Mouse (Mus musculus) hindbrain, embryonic 13.5 days (tissue): ENCODE data around the gene Mospd2. TPM values are rescaled to one million over a fixed set of nuclear protein-coding genes. Genes with fewer than 3 reads are reported as not detected.
A peak's percentile ranks its signal among the peaks of the same experiment; 100 is the strongest.

ENCODE experiments used
- ATAC-seq: fragments of 200-750 bp; cut with Nextera tagmentation; 2 replicates; pipeline ENCODE4 v1.8.0; 2017; ENCODE audit warnings: moderate TSS enrichment; ENCODE audit not compliant: low FRiP score
- H3K27ac ChIP-seq: fragments of 300-500 bp; sonication (generic); 2 replicates; pipeline ENCODE4 v1.5.1; 2015; ENCODE audit warnings: inconsistent platforms, mild to moderate bottlenecking, moderate library complexity
- H3K27me3 ChIP-seq: fragments of 300-500 bp; sonication (generic); 2 replicates; pipeline ENCODE4 v1.6.1; 2015; ENCODE audit warnings: mild to moderate bottlenecking, inconsistent platforms
- H3K36me3 ChIP-seq: fragments of 300-500 bp; sonication (generic); 2 replicates; pipeline ENCODE4 v1.6.1; 2015; ENCODE audit warnings: mild to moderate bottlenecking, inconsistent platforms
- H3K4me1 ChIP-seq: fragments of 300-500 bp; sonication (generic); replicated peaks from 2 replicates; pipeline ENCODE4 v1.6.1; 2015; ENCODE audit warnings: inconsistent platforms
- H3K4me2 ChIP-seq: fragments of 300-500 bp; sonication (generic); 2 replicates; pipeline ENCODE4 v1.6.1; 2015; ENCODE audit warnings: inconsistent platforms, mild to moderate bottlenecking, moderate library complexity
- H3K4me3 ChIP-seq: fragments of 300-500 bp; sonication (generic); 2 replicates; pipeline ENCODE4 v1.5.1; 2015; ENCODE audit warnings: mild to moderate bottlenecking, inconsistent platforms
- H3K9ac ChIP-seq: fragments of 300-500 bp; sonication (generic); 2 replicates; pipeline ENCODE4 v1.6.1; 2015; ENCODE audit warnings: mild to moderate bottlenecking, inconsistent platforms
- H3K9me3 ChIP-seq: fragments of 300-500 bp; sonication (generic); 2 replicates; pipeline ENCODE4 v1.6.1; 2016; ENCODE audit warnings: inconsistent platforms
- WGBS: fragments of 180-500 bp; shearing (Covaris S2); methylation state at CpG from one replicate; pipeline ENCODE4 v1.1.7; 2015; 5-methylcytosine and 5-hydroxymethylcytosine counted together
- polyA plus RNA-seq: library from polyadenylated mRNA; unstranded; fragments of >200 nt; fragmentation: Nextera tagmentation; extraction: Ambion mirVana; gene quantifications from 2 replicates; pipeline ENCODE4 v1.2.1, GENCODE M21; 2015

The Mospd2 gene
- polyA plus RNA-seq = 14.4 and 16.7 TPM in 2 replicates

DNA sequence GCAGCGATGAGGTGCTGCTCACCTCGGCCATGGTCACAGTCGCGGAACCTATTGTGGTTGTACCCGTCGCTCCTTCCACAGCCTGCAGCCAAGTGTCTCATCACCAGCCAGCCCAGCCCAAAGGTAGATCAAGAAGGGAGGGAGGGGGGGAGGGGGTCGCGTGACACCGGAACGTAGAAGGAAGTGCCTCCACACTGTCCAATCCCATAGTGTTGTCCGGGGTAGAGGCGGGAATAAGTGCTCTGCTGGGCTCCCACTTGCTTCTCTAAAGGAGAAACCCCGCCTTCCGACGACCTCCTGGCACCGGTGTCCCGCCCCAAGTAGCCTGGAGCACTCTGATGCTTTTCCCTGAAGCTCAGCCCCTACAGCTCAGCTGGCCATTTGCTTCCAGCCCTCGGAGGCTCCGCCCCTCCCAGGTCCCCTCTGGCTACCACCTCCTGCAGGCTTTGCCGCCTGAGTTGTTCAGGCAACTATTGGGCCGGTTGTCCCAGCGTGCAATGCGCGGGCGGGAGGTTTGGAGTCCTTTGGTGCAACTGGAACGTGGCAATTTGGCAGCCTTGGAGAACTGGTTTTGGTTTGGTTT, at the start of gene Mospd2, which contains the start of gene Fancb:
Gene Mospd2 (minus strand): TSS at position 183 of the 583 bp plus-strand sequence.
Gene Fancb (plus strand): TSS at position 400 of the 583 bp plus-strand sequence.
- no peaks in the 10 kb centered on the region for H3K36me3 ChIP-seq
- H3K4me1 ChIP-seq = peaks cover 17% of the 10 kb centered on the region
- peak within 1 kb of the TSS; percentile 68 for H3K9ac ChIP-seq
- no peaks in the 10 kb centered on the region for H3K27me3 ChIP-seq
- peak within 1 kb of the TSS; percentile 55 for H3K4me3 ChIP-seq
- H3K4me2 ChIP-seq = peak within 1 kb of the TSS; percentile 57
- no peaks in the 10 kb centered on the region for H3K9me3 ChIP-seq
- H3K27ac ChIP-seq = peak within 1 kb of the TSS; percentile 74
- peak; percentile 100 for ATAC-seq
- 15% methylated on average over 26 of the region's 26 CpGs for WGBS

DNA sequence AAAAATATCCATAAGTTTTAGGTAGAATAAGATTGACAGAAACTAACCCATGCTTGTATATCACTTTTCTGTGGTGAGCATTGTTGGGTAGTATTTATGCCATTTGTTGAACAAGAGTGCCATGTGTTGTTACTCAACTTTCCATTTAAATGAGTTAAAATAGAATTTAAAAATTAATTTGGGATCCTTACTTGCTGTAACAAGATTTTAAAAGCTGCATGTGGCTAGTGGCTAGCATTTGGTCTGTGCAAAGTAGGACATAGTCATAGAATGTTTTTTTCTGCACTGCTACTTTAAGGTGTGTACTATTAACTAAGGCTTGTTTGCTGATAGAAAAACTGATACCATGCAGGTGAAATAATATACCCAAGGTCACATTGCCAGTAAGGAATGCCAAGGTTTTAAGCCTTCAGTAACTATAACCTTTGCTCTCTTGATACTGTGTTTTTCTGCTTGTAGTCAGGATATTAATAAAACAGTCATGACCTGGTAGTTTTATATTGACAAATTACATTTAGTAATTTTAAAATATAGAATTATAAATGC, 24.7 kb upstream of the Mospd2 start, which contains the start of gene Gm17604:
Gene Gm17604 (minus strand): TSS at position 51 of the 546 bp plus-strand sequence.
- H3K36me3 ChIP-seq = no peaks in the 10 kb centered on the region
- H3K9ac ChIP-seq = no peak within 1 kb of the TSS
- no peaks in the 10 kb centered on the region for H3K9me3 ChIP-seq
- no peak for ATAC-seq
- H3K27ac ChIP-seq = no peak within 1 kb of the TSS
- H3K27me3 ChIP-seq = 0 out of 2 replicates have a peak, but pooled peaks cover 3% of the 10 kb centered on the region
- H3K4me1 ChIP-seq = no peaks in the 10 kb centered on the region
- no peak within 1 kb of the TSS for H3K4me2 ChIP-seq
- H3K4me3 ChIP-seq = no peak within 1 kb of the TSS

DNA sequence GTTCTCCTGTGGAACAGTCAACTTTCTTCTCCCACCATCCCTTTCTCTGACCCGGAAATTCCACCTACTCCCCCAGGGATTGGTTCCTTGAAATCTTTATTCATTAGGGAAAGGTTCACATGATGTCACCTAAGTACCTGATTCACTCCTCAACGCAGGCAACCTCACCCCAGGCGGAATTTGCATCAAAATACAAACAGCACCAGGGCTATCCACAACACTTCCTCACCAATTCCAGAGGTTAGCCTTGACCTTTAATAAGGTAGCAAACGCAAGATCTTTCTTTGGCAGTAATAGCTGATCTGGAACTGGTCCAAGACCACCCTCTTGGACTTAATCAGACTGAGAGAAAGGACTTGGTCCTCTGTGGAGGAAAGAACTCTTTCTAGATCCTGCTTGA, 23.0 kb upstream of the Mospd2 start:
- no peak for ATAC-seq
- H3K4me2 ChIP-seq = no peak overlapping the region
- no peaks in the 10 kb centered on the region for H3K9me3 ChIP-seq
- no peak overlapping the region for H3K9ac ChIP-seq
- no peaks in the 10 kb centered on the region for H3K36me3 ChIP-seq
- H3K4me3 ChIP-seq = no peak overlapping the region
- no peak overlapping the region for H3K27ac ChIP-seq
- 0 out of 2 replicates have a peak, but pooled peaks cover 3% of the 10 kb centered on the region for H3K27me3 ChIP-seq
- 35% methylated on average over 4 of the region's 4 CpGs for WGBS
- no peaks in the 10 kb centered on the region for H3K4me1 ChIP-seq

DNA sequence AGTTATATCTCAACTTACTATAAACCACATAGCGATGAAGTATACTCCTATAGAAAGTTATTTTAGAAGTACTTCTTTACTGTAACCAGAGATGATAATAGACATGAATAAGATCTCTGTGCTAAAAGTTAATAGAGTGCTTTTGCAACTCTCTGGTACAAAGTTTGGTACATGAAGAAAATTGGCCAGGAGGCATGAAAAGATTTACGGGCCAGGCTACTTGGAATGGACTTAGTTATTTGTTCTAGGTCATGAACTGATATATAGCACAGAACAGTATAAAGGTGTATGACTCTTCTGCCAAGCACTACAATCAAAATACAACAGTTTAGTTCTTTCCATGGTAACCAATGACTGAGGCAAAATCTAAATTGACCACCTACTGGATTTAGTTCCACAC, 1.3 kb downstream of the Mospd2 start:
- H3K4me1 ChIP-seq = peaks cover 17% of the 10 kb centered on the region
- no peak overlapping the region for H3K9ac ChIP-seq
- ATAC-seq = no peak
- no peaks in the 10 kb centered on the region for H3K27me3 ChIP-seq
- H3K4me3 ChIP-seq = peak overlapping the region; percentile 55; the same call in 1 of the 2 replicates
- H3K27ac ChIP-seq = no peak overlapping the region
- H3K36me3 ChIP-seq = no peaks in the 10 kb centered on the region
- H3K4me2 ChIP-seq = peak overlapping the region; percentile 57
- H3K9me3 ChIP-seq = no peaks in the 10 kb centered on the region
- 97% methylated on average over 2 of the region's 2 CpGs for WGBS

DNA sequence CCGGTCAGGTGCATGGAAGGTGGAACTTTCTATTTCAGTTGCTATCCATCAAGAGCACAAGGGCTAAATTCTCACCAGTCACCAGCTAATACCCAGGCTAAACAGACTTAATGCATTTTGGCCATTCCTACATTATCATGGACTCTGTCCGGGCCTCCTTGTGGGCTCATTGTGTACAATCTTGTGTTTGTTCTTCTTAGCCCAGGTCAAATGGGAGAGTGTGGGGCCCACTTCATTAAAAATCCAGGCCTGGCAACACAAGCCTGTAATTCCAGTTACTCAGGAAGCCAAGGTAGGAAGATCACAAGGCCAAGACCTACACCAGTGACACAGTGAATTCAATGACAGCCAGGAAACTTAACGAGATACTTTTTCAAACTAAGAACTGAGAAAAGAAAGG, 9.0 kb downstream of the Mospd2 start:
- 90% methylated on average over 3 of the region's 3 CpGs for WGBS
- Histone ChIP-seq H3K9me3 (no peaks in the 10 kb centered on the region), H3K4me3 (no peak overlapping the region), H3K9ac (no peak overlapping the region), H3K27ac (no peak overlapping the region), H3K4me1 (no peaks in the 10 kb centered on the region), H3K27me3 (no peaks in the 10 kb centered on the region), H3K36me3 (no peaks in the 10 kb centered on the region), H3K4me2 (no peak overlapping the region)
- no peak for ATAC-seq

DNA sequence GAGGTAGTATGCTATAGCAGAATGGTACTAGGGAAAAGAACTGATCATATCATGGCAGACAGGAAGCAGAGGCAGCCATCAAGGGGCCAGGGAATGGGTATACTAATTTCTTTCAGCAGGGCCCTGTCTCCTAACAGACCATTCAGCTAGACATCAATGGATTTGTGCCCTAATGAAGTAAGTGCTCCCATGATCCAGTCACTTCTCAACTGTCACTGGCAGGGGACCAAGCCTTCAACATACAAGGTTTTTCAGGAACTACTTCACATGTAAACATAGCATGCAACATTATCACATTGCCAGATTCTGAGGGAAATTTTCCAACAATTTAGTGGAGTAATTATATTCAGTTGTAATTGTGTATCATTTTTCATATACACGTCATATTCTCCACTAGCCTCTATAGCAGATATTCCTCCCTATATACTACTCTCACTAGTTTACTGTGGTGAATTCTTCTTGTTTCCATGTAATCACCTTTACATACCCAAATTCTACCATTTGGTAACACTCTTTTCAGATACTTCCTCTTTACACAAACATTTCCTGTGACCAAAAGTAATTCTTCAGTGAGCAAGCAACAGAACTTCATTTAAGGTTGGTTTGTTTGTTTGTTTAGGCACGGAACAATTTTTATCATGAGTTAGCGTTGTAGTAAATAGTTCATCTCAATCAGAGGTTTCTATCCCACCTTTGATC, 14.3 kb downstream of the Mospd2 start:
- Histone ChIP-seq H3K9me3 (no peaks in the 10 kb centered on the region), H3K4me1 (no peaks in the 10 kb centered on the region), H3K4me3 (no peak overlapping the region), H3K27me3 (no peaks in the 10 kb centered on the region), H3K4me2 (no peak overlapping the region), H3K9ac (no peak overlapping the region), H3K36me3 (no peaks in the 10 kb centered on the region), H3K27ac (no peak overlapping the region)
- WGBS = 93% methylated on average over 3 of the region's 3 CpGs
- no peak for ATAC-seq

DNA sequence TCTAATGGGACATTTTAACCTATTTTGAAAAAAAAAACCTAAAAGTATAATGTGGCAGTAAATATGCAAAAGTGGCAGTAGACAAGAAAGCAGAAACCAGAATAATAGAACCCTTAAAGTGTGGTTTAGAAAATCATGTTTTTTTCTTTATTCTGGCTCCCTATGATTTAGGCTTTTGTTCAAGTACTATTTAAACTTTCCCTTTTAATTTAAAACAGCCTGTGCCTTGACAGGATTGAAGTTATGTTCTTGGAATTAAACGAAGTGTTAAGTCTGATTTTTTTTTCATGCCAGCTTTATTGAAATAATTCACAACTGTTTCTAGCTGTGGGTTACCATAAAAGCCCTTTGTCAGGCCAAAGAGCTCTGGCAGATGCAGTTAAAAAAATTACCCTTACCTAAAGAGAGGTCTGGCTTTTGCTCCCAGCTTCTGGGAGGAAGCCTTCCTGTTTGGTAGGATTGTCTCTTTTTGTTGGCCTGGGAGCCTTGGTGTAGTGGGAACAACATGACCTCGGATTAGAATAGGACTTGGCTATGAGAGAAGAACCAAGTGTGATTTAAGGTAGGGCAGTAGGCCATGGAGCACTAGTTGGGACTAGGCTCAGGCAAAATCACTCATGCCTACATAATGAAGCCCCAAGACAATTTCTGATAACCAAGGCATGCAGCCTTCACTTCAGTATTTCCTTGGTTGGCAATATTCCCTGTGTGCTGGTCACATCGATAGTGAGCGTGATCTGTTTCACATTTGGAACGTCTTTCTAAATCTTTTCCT, 27.4 kb downstream of the Mospd2 start:
- H3K4me1 ChIP-seq = no peaks in the 10 kb centered on the region
- no peak overlapping the region for H3K27ac ChIP-seq
- no peak overlapping the region for H3K4me3 ChIP-seq
- no peak for ATAC-seq
- H3K9ac ChIP-seq = no peak overlapping the region
- WGBS = 78% methylated on average over 5 of the region's 5 CpGs
- H3K4me2 ChIP-seq = no peak overlapping the region
- H3K9me3 ChIP-seq = no peaks in the 10 kb centered on the region
- H3K27me3 ChIP-seq = no peaks in the 10 kb centered on the region
- H3K36me3 ChIP-seq = peaks cover 3% of the 10 kb centered on the region

DNA sequence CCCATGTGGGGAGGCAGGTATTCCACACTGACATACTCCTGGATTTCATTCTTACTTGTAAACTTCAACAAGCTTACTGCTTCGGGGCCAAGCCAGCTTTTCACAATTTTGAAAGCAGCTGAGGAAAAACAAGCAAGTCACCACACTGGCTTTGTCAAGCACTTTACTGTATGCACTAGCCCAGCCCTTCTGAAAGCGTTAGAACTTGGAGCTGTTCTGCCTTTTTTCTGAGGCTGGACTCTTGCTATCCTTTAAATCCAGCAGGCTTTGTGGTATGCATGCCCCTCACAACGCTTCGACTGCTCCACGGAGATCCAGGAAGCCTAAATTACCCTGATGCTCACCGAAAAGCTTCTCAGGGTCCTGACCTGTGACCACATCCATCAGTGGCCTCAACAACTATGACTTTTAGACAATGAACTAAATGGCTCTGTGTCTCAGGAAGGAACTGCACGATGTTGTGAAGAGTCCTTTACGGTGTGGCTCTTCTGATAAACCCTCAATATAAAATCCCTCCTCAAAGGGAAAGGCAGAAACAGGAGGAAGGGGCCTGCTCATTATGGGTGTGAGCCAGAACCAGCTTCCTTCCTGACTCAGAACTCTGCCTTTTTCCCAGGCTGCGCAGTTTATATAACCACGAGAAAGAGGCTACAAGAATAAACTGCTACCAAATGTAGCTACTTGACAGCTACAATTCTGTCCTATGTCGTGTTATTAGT, 28.2 kb downstream of the Mospd2 start:
- WGBS = 69% methylated on average over 11 of the region's 11 CpGs

DNA sequence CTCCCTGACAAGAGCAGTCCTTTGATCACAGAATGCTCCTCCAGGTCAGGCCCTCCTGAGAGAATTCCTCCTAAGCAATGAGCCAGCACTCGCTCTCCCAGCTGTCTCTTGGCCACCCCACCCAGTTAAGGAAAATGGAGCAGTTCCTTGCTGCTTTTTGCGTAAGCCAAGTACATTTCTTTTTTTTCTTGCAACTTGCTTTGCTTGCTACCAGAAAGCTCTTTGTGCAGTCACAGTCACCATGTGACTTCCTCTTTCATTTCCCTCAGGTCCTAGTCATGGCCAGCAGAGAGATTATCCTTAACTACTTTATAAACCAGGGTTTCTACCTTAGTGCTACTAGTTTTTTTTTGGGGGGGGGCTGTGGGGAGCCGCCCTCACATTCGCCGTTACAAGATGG, 38.6 kb downstream of the Mospd2 start:
- no peak overlapping the region for H3K4me3 ChIP-seq
- no peaks in the 10 kb centered on the region for H3K4me1 ChIP-seq
- no peak overlapping the region for H3K4me2 ChIP-seq
- no peak overlapping the region for H3K27ac ChIP-seq
- ATAC-seq = no peak
- H3K9ac ChIP-seq = no peak overlapping the region
- no peaks in the 10 kb centered on the region for H3K27me3 ChIP-seq
- H3K36me3 ChIP-seq = peaks cover 14% of the 10 kb centered on the region
- 96% methylated on average over 5 of the region's 5 CpGs for WGBS
- H3K9me3 ChIP-seq = no peaks in the 10 kb centered on the region

More for the DNA sequence above, 28.2 kb downstream of the Mospd2 start:
- H3K9ac ChIP-seq = no peak overlapping the region
- no peak for ATAC-seq
- no peaks in the 10 kb centered on the region for H3K9me3 ChIP-seq
- peaks cover 3% of the 10 kb centered on the region for H3K36me3 ChIP-seq
- H3K4me1 ChIP-seq = no peaks in the 10 kb centered on the region
- H3K27me3 ChIP-seq = no peaks in the 10 kb centered on the region
- no peak overlapping the region for H3K4me3 ChIP-seq
- H3K4me2 ChIP-seq = no peak overlapping the region
- H3K27ac ChIP-seq = no peak overlapping the region

DNA sequence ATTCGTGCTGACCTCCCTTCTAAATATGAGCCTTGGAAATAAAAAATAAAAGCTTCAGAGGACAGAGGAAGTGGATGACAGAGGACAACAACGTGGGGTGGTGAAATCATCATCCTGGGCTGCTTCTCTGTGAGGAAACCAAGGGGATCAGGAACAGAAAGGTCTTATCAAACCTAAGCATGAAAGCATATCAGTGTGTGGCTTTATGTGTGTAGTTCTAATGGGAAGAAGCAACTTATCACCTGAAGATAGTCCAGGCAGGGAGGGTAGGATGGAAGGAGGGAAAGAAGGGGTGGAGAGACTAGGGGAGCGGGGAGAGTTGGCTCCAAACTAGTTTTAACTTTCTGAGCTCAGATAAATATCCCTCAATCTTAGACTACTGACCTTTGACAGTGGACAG, 67.2 kb downstream of the Mospd2 start:
- Histone ChIP-seq H3K4me3 (no peak overlapping the region), H3K9me3 (no peaks in the 10 kb centered on the region), H3K4me1 (no peaks in the 10 kb centered on the region), H3K27ac (no peak overlapping the region), H3K9ac (no peak overlapping the region), H3K36me3 (no peaks in the 10 kb centered on the region), H3K4me2 (no peak overlapping the region), H3K27me3 (no peaks in the 10 kb centered on the region)
- ATAC-seq = no peak
- WGBS = 69% methylated on average over 3 of the region's 3 CpGs

DNA sequence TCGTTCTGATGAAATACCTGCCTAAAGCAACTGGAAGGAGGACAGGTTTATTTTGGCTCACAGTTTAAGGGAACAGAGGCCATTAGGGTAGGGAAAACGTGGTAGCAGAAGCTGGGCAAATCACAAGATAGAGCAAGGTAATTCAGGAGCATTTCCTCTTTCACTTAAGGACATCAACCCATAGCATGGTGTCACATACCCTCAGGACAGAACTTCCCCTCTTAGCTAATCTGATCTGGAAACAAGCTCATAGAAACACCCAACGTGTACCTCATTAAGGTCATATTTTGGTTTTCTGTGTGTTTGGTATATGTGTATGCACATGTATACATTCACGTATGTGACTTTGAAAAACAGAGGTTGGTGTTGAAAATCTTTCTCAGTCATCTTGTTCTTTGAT, 68.0 kb downstream of the Mospd2 start:
- WGBS = 83% methylated on average over 4 of the region's 4 CpGs
- no peak for ATAC-seq

DNA sequence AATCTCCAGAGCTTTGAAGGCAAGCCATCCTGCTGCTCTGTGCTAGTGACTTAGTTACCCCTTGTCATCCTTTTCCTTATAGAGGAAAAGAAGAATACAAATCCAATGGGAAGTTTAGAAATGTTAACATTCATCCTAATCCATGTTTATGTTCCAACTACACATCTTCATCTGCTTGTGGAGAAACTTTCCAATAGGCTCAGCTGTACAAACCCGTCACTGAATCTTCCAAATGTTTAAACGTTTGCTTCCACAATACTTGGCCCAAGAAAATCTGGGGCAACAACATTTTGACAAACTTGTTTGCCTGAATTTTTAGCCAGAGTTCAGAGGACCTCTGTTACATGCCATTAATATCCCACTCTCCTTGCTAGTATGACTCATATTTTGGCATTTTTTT, 78.3 kb downstream of the Mospd2 start:
- Histone ChIP-seq H3K4me2 (no peak overlapping the region), H3K27me3 (no peaks in the 10 kb centered on the region), H3K9ac (no peak overlapping the region), H3K4me3 (no peak overlapping the region), H3K27ac (no peak overlapping the region), H3K36me3 (no peaks in the 10 kb centered on the region), H3K9me3 (no peaks in the 10 kb centered on the region), H3K4me1 (no peaks in the 10 kb centered on the region)
- WGBS = 77% methylated on average over 2 of the region's 2 CpGs
- ATAC-seq = no peak

More for the DNA sequence above, 68.0 kb downstream of the Mospd2 start:
- Histone ChIP-seq H3K27me3 (no peaks in the 10 kb centered on the region), H3K36me3 (no peaks in the 10 kb centered on the region), H3K4me1 (no peaks in the 10 kb centered on the region), H3K27ac (no peak overlapping the region), H3K9me3 (no peaks in the 10 kb centered on the region), H3K4me3 (no peak overlapping the region), H3K4me2 (no peak overlapping the region), H3K9ac (no peak overlapping the region)
